ENCODE assay signal across 12 mouse cellular contexts in the genomic region with DNA sequence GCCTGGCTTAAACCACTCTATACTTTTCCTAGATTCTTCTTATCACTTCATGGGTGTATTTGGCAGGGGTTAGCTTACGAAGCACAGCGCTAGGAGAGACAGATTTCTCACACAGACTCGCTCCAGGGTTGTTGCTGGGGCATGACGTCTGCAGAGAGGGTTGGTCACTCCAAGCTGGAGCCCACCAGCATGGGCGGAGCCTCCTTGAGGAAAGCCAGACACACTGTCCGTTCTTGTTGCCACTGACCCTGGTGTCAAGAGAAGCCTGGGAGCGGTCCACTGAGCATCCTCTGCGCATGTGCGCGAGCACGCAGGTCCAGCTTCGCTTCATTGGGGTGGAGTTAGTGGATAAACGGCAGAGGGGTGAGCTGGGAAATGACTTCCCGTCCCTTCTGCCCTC.
DNase-seq lines count a peak whose midpoint lies in the region; ATAC-seq and TF ChIP-seq lines count a peak whose summit lies in the region.
"Had no signal": no experiment of that assay in that cellular context is flagged by ENCODE, and none has a peak within 500 bp of the region (broad histone marks: within the 10 kb centered on the region; RNA-seq: fewer than 3 reads in every experiment).

No protein-coding gene starts in this region.

- 64% methylated on average over 14 of the region's 14 CpGs for WGBS in heart, postnatal 0 days
- WGBS in liver, adult 2 months: 87% methylated on average over 14 of the region's 14 CpGs
- WGBS in cerebellum, adult 2 months: 92% methylated on average over 14 of the region's 14 CpGs

- DNase-seq in testis, postnatal 10 days (ENCODE audit: low spot score): no peak
- DNase-seq in heart, postnatal 0 days (ENCODE audit: low spot score): peak; percentile 60
- DNase-seq in liver, adult 2 months (ENCODE audit: extremely low read depth, low read depth, low spot score): peak; percentile 38
- DNase-seq in testis, postnatal 14 days (ENCODE audit: low spot score): peak; percentile 9
- DNase-seq in right cerebral cortex, postnatal 36 days (ENCODE audit: low spot score in 2 of 2): no peak
- no peak for DNase-seq in lung, postnatal 10 days
- no peak for DNase-seq in cerebellum, adult 2 months
- DNase-seq: adrenal gland, postnatal 10 days; kidney, adult 11 months; lung, adult 2 months; thymus, postnatal 14 days had no signal

- H3K4me3 ChIP-seq in testis, adult 2 months (ENCODE audit: control insufficient read depth, low read depth, low read length): peak overlapping the region; percentile 85
- H3K4me3 ChIP-seq in heart, postnatal 0 days (ENCODE audit: low read depth, low read length): peak overlapping the region; percentile 12; the same call in 1 of the 2 replicates
- no peak overlapping the region for H3K4me3 ChIP-seq in liver, adult 2 months (ENCODE audit: insufficient read depth, low read depth, low read length)
- H3K4me3 ChIP-seq in cerebellum, adult 2 months (replicated peaks; ENCODE audit: insufficient read depth, low read depth, low read length): no peak overlapping the region

- H3K36me3 ChIP-seq in testis, adult 2 months (ENCODE audit: control insufficient read depth, insufficient read depth, low read length): no peaks in the 10 kb centered on the region
- no peaks in the 10 kb centered on the region for H3K36me3 ChIP-seq in heart, postnatal 0 days (replicated peaks; ENCODE audit: control insufficient read depth, insufficient read depth, low read length)
- no peaks in the 10 kb centered on the region for H3K36me3 ChIP-seq in liver, adult 2 months (ENCODE audit: control insufficient read depth, insufficient read depth, low read length)

- H3K9me3 ChIP-seq in heart, postnatal 0 days (replicated peaks; ENCODE audit: control insufficient read depth, low read length): no peaks in the 10 kb centered on the region

- peak; percentile 37; the same call in 1 of the 2 replicates for TF ChIP-seq POLR2A in testis, adult 2 months (IDR thresholded peaks at IDR 0.05; ENCODE audit: control insufficient read depth, low read depth, low read length)
- no peak for TF ChIP-seq POLR2A in liver, adult 2 months (IDR thresholded peaks at IDR 0.05; ENCODE audit: extremely low read depth, insufficient read depth, low read length)
- TF ChIP-seq POLR2A in cerebellum, adult 2 months (IDR thresholded peaks at IDR 0.05; ENCODE audit: borderline replicate concordance, insufficient read depth, low read length): no peak

- H3K79me2 ChIP-seq in liver, adult 2 months (ENCODE audit: control insufficient read depth, insufficient read depth, low read length): no peaks in the 10 kb centered on the region

- no peak for TF ChIP-seq EP300 in heart, postnatal 0 days (IDR thresholded peaks at IDR 0.05; ENCODE audit: low read depth)

- H3K27ac ChIP-seq in testis, adult 2 months (ENCODE audit: control insufficient read depth, insufficient read depth, low read depth, low read length): peak overlapping the region; percentile 49; the same call in 1 of the 2 replicates
- peak overlapping the region; percentile 50 for H3K27ac ChIP-seq in heart, postnatal 0 days (ENCODE audit: low read depth)
- H3K27ac ChIP-seq in liver, adult 2 months (replicated peaks; ENCODE audit: insufficient read depth, low read depth, low read length): no peak overlapping the region
- no peak overlapping the region for H3K27ac ChIP-seq in cerebellum, adult 2 months (ENCODE audit: insufficient read depth, low read length)

- H3K4me2 ChIP-seq in heart, postnatal 0 days (ENCODE audit: low read depth, low read length): peak overlapping the region; percentile 26; the same call in 1 of the 2 replicates

- peaks cover 12% of the 10 kb centered on the region for H3K4me1 ChIP-seq in testis, adult 2 months (ENCODE audit: control insufficient read depth, insufficient read depth, low read length)
- H3K4me1 ChIP-seq in heart, postnatal 0 days (ENCODE audit: control insufficient read depth, insufficient read depth): no peaks in the 10 kb centered on the region
- H3K4me1 ChIP-seq in liver, adult 2 months (ENCODE audit: control insufficient read depth, insufficient read depth, low read length): no peaks in the 10 kb centered on the region
- H3K4me1 ChIP-seq in cerebellum, adult 2 months (ENCODE audit: control insufficient read depth, insufficient read depth, low read length): no peaks in the 10 kb centered on the region

- ATAC-seq in heart, postnatal 0 days (ENCODE audit: insufficient read depth, low read depth): peak; percentile 87

- no peak overlapping the region for H3K9ac ChIP-seq in heart, postnatal 0 days (replicated peaks; ENCODE audit: low read depth, low read length)
- no peak overlapping the region for H3K9ac ChIP-seq in liver, adult 2 months (ENCODE audit: low read depth, low read length)

- H3K27me3 ChIP-seq in testis, adult 2 months (ENCODE audit: control insufficient read depth, insufficient read depth, low read length): no peaks in the 10 kb centered on the region
- no peaks in the 10 kb centered on the region for H3K27me3 ChIP-seq in heart, postnatal 0 days (ENCODE audit: control insufficient read depth, insufficient read depth, low read length)
- no peaks in the 10 kb centered on the region; the same call in 1 of the 2 replicates for H3K27me3 ChIP-seq in liver, adult 2 months (ENCODE audit: control insufficient read depth, insufficient read depth, low read length)
- no peaks in the 10 kb centered on the region; the same call in 1 of the 2 replicates for H3K27me3 ChIP-seq in cerebellum, adult 2 months (ENCODE audit: control insufficient read depth, insufficient read depth, low read length)

- no peak for TF ChIP-seq CTCF in testis, adult 2 months (IDR thresholded peaks at IDR 0.05; ENCODE audit: control insufficient read depth, insufficient read depth, insufficient replicate concordance, low read depth, low read length)
- no peak for TF ChIP-seq CTCF in heart, postnatal 0 days (IDR thresholded peaks at IDR 0.05; ENCODE audit: low read depth)
- TF ChIP-seq CTCF in liver, adult 2 months (IDR thresholded peaks at IDR 0.05; ENCODE audit: low read depth, low read length): no peak
- no peak for TF ChIP-seq CTCF in cerebellum, adult 2 months (IDR thresholded peaks at IDR 0.05; ENCODE audit: borderline replicate concordance, insufficient read depth, low read depth, low read length)

Comparison
In these comparisons a context has a peak if more than half of its experiments do, and no peak if none do; other contexts are left out.
1. DNase-seq: peak in heart, postnatal 0 days (single experiment), liver, adult 2 months (single experiment) and testis, postnatal 14 days (single experiment); none in testis, postnatal 10 days (single experiment), right cerebral cortex, postnatal 36 days (0 of 2), lung, postnatal 10 days (single experiment) and cerebellum, adult 2 months (0 of 2).
2. H3K27ac ChIP-seq: peak in testis, adult 2 months (single experiment) and heart, postnatal 0 days (single experiment); none in liver, adult 2 months (single experiment) and cerebellum, adult 2 months (single experiment).
3. H3K4me3 ChIP-seq: peak in testis, adult 2 months (single experiment) and heart, postnatal 0 days (single experiment); none in liver, adult 2 months (single experiment) and cerebellum, adult 2 months (single experiment).